Mouse (Mus musculus) embryo, embryonic 10 days (tissue): ENCODE results near the gene Immt.
"Not testable (repeated sequence)": the region's sequence is repeated elsewhere in the genome, so short reads cannot be mapped to it uniquely, and the experiment has no call there.

ENCODE experiments used
- DNase-seq: peaks from one replicate; pipeline ENCODE4 v3.0.0-alpha.2; 2015; ENCODE audit warnings: low spot score

Immt gene

DNA sequence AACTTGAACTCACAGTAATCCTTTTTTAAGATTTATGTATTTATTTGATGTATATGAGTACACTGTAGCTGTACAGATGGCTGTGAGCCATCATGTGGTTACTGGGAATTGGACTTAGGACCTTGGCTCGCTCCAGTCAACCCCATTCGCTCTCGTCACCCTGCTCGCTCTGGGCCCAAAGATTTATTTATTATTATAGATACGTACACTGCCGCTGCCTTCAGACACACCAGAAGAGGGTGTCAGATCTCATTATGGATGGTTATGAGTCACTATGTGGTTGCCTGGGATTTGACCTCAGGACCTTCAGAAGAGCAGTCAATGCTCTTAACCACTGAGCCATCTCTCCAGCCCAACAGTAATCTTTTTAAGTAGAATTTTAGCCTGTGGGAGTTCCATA lies 15.8 kb downstream of the Immt start:
- DNase-seq: not testable (repeated sequence)

DNA sequence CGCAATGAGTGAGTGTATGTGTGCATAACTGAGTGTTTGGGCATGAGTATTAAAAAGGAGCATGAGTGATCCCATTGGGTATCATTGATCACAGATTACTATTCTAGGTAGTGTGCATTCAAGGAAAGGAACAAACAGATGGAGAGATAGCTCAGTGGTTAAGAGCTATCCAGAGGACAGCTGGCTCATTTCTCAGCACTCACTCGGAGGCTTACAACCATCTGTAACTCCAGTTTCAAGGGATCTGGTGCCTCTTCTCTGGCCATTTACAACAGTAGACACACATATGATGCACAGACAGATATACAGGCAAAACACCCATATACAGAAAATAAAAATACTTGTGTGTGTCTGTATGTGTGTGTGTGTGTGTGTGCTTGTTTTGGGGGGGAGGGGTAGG lies 36.6 kb downstream of the Immt start:
- no peak for DNase-seq

DNA sequence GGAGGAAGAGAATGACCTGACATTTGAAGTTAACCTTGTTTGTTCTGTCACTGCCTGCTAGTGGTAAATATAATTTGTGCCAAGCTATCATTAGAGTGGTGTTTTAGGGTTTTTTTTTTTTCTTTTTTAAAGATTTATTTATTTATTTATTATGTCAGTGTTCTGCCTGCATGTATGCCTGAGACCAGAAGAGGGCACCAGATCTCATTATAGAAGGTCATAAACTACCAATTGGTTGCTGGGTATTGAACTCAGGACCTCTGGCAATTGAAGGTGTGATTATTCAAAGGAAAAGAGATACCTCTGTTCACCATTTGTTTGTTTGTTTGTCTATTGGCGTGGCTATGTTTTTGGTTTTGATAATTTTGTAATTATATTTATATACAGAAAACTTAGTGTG lies 37.7 kb downstream of the Immt start:
- peak; percentile 37 for DNase-seq

DNA sequence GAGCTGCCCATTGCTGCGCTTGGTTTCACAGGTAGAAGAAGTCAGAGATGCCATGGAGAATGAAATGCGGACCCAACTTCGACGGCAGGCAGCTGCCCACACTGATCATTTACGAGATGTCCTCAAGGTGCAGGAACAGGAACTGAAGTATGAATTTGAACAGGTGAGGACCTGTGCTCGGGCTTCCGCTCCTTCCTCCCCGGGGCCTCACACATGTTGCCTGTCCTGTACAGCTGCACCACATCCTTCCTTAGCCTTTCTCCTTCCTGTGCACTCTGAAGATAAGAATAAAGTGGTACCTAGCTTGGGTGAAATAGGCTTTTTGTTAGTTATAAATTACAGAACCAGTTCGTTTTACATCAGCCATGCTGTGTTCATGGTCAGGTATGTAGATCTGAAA lies 40.3 kb downstream of the Immt start:
- DNase-seq: no peak

DNA sequence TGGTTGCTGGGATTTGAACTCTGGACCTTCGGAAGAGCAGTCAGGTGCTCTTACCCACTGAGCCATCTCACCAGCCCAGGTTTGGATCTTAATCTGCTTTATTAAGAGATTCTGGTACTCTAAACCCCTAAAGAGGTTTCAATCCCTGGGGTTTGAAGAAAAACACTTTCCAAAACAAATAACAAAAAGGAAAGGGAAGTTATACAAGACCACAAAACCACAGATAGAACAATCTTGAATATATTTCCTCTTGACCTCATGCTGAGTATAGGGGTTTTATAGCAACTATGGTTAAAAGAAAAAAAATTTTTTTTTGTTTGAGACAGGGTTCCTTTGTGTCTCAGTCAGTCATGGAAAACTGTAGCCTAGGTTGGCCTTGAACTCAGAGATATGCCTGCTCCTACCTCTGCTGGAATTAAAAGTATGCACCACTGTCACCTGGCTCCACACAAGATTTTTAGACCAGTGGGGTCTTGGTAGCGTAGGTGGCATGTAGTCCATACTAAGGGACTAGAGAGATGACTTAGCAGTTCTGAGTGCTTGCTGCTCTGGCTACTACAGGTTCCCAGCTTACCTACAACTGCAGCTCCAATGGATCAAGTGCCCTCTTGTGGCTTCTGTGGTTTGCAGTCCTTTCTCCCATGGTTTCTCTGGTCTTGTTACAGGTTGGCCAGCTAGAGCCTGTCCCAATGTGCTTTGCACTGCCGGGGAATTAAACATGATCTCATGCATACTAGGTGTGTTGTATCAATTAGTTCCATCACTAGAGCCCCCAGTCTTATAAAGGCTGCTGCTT lies 47.0 kb downstream of the Immt start:
- DNase-seq: no peak

DNA sequence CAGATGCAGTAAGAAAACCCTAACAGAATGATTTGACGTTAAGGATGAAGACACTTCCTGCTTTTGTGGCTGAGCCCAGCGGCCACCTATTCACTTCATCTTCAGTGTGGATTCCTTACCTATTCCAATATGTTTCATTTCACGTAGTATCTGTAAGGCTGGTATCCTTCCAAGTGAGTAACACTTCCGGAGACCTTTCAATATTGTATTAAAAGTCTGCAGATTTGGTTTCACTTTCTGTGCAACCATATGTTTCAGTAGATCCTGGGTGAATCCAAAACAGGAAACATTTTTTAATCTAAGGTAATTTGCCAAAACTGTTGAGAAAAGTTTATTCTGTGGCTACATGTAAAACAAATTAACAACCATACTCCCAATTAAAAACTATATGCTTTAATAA lies 62.1 kb downstream of the Immt start:
- DNase-seq: no peak

DNA sequence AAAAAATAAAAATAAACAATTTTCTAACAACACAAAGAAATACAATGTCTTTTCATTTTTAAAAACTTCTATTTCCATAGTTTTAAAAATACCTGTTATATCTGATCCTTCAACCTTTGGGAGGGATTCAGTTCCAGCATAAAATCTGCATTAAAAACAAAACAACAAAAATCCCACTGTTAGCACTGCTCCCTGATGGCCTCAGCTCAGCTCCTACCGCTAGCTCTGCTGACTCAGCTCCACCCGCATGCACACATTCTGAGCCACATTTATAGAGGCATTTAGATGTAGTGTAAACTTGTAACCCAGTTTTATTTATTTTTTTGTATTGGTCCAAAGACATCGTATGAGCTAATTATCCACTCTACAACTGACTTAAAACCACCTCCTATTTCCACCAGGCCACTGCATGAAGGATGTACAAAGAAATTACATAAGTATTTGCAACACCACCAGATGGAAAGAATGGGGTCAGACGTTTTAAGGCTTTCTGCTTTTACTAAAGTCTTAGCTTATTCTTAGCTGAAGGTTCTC lies 76.6 kb downstream of the Immt start:
- DNase-seq: peak; percentile 24

DNA sequence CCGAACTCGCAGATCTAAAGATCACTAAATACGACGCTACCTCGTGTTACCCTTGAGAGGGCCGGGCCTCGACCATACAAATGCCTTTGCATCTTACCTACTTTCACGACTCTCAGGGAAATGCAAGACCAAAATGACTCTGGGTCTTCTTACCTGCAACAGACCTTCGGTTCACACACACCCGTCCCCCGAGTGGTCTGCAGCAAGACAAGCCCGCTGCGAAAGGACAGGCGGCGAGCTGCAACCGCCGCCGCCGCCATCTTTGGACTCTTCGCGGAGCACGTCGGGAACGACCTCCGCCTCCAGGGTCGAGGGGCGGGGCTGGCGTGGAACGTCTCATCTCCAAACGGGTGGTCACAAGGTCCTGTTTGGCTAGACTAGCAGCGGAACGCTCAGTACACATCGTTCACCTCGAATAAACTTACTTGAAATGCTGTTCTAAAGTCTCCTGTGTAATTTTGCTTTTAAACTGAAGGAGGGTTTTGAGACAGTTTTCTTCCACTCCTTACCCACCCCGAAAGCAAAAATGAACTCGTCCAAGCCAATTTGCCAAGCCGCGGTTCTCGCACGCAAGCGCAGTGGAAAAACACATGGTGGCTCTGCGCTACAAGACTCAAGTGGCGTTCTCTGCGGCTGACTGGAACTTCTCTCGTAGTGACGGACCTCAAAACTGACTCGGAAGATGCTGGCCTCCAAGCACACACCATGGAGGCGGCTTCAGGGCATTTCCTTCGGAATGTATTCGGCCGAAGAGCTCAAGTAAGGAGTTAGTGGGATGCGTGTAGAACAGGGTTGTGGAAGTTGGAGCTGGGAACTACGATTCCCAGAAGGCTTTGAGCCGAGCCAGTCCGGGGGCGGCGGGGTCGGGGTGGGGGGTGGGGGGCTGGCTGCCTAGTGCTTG lies 77.6 kb downstream of the Immt start, which contains the start of the genes Ptcd3 and Polr1a:
Gene Ptcd3 (minus strand): TSS at position 270 of the 901 bp plus-strand sequence.
Gene Polr1a (plus strand): TSS at position 573 of the 901 bp plus-strand sequence.
- peak; percentile 95 for DNase-seq

DNA sequence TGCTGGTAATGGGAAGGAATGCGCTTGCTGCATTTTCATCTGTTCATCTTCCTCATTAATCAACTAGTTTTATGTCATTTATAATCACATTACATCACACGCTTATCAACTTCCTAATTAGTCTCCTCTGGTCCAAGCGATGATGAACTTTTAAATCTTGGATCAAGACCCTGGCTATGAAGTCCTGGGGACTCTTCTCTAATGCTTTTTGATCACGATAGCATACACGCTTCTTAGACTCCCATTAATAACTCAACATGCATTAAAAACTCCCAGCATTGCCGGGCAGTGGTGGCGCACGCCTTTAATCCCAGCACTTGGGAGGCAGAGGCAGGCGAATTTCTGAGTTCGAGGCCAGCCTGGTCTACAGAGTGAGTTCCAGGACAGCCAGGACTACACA lies 78.3 kb downstream of the Immt start:
- peak; percentile 6 for DNase-seq

DNA sequence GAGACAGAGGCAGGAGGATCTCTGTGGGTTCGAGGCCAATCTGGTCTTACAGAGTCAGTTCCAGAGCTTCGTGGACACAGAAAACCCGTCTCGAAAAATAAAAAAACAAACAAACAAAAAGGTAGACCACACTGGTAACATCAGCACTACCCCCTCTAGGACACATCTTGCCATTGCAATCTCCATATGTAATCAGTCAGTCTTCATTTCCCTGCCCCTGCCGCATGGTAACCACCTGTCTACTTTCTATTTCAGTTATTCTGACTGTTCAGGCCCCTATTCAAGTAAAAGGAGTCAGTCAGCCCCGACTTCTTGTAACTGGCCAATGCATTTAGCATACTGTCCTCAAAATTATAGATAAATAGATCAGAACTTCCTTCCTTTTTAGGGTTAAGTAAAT lies 78.7 kb downstream of the Immt start:
- DNase-seq: no peak

DNA sequence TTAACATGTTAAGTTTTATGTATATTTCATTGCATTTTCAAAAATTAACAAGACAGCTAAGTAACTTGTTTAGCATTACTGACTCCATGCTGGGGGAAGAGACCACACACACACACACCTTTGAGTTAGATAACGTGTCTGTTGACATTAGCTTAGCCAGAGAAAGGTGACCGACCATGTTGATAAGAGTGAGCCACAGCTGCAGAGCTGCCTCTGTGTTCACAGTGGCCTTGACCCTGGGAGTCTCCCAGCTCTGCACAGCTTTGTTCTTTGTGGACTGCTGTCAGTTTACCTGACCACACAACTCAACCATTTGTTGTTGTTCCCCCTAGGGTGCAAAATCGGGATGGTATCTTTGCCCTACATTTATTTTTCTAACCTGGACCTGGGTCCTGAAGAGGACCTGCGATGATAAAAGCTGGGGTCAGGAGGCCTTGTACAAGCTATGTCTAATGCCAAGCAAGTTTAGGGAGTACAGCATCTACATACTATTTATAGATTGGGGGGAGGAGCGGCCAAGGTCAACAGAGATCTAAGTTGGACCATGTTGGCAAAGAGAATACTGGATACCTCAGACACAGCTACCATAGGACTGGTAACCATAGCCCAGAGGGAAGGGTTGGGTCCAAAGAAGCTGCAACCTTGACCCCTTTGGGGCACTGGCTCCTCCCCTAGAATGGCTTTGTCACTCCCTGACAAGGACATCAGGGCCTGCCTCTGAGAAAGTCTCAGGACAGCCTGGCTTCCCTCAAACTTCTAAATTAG lies 80.7 kb downstream of the Immt start:
- DNase-seq: no peak

DNA sequence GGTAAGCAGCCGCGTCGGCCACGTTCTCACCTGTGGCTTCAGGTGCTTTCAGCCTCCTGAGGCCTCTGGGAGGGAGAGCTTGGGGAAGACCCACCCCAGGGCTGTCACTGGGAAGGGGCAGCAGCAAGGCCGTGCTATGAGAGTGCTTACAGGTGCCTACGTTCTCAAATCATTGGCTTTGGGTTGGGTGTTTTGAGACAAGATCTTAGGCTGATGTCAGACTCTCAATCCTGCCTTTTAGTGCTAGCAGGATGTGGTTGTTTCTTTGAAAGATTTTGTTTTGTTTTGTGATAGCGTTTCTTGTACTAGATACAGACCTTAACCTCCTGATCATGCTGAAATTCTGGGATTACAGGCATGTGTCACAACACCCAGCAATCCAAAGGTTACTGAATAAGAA lies 89.6 kb downstream of the Immt start:
- no peak for DNase-seq

DNA sequence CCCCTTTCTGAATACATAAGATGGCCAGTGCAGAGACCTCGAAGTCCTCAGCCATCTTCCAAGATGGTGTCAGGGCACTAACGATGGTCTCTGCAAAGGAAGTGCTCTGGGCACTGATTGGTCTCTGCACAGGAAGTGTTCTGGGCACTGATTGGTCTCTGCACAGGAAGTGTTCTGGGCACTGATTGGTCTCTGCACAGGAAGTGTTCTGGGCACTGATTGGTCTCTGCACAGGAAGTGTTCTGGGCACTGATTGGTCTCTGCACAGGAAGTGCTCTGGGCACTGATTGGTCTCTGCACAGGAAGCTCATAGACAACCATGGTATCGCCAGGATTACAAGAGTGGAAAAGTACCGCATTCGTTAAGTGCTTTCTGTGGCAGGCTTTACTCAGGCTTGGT lies 94.1 kb downstream of the Immt start:
- DNase-seq: not testable (repeated sequence)
